Mouse (Mus musculus) mouse embryonic stem cell (cell line): ENCODE measurements around the gene Cela2a.

Experiments
- in situ Hi-C, 2 experiments: fragments of 300-500 bp; cut with MboI; formaldehyde crosslinking; loops; 1 replicate in 1 of 2; 3 replicates in 1 of 2; pipeline ENCODE4 v1.14.3; 2019 to 2020; ENCODE audit warnings: low sequenced_read_pairs in 2 of 2, low pct_unique_long_range_greater_than_20kb in 1 of 2, mixed read lengths in 1 of 2; ENCODE audit not compliant: unreplicated experiment in 1 of 2

Gene Cela2a

DNA sequence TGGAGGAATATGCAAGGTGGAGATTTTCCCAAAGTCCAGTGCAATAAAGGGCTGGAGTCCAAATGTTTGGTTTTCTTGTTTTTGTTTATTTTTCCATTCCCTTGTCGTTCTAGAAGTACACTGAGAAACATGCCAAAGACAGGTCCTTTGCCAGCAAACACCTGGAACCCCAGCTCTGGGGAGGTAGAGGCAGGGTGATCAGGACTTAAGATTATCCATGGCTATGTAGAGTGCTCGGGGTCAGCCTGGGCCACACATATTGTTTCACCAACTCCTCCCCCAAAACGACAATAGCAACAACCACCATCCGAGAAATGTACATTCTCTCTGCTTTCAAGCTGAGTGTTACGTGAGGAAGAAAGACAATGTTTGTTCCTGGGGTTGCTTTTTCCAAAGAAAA lies at the start of gene Cela2a:
Gene Cela2a, minus strand, starts transcription at position 101 of the 400 bp plus-strand sequence.
- in situ Hi-C loops: no loop called here

DNA sequence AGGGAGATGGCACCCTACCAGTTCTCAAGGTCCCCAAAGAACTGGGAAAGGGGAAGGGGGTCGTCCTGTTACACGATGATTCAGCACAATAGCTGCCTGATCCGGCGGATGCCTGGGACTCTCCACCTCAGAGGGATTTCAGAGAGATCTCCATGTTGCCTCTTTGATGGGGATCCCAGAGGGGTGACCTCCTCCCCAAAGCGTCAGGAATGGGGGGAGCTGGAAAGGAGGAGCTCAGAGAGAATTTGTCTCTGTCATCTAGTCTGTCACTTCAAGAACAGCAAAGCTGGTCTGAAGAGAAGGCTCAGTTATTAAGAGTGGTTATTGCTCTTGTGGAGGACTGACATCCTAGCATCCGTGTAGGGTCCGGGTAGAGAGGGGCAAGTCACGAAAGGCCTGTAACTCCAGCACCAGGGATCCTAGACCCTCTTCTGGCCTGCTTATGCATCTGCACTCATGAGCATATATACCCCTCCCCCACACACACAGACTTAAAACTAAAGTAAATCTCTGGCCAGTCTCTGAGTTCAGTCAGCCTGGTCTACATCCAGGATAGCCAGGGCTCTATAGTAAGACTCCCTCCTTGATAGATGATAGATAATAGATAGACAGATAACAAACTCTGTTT lies 49.6 kb upstream of the Cela2a start:
- in situ Hi-C loops: no loop called here

DNA sequence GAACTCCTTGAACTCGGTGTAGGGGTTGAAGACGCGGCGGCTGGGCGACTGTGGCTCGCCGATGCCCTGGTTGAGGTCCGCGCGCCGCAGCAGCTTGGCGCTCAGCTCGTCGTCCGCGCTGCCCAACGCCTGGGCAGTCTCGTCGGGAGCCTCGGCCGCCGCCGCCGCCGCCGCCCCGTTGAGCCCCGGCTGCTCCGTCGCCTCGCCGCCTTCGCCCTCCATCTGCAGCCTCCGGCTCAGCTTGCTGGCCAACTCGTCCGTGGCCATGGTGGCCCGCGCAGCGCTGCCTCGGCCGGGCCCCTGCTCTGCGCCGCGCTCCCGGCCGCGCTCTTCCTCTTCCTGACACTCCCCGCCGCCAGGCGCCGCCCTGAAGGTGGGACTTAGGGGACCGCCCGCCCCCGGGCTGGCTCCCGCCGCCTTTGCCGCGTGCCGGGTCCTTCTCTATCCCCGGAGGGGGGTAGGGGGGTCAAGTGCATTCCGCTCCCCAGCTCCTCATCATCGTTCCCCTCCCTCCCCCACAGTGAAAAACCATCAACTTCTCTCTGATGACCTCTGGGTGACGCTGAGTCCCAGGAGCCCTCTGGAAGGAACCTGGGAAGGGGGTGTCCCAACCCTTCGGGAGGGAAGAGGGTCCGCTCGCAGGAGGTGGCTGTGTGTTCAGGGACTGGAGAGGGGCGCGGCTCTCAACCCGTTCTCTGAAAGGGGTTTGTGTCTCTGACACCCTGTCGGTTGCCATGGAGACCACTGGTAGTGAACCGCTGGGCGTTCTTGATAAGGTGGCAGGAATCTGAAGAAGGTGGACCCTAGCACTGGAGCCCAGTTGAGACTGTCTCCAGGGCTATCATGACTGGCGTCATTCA lies 48.9 kb upstream of the Cela2a start, which contains the start of gene Efhd2:
Gene Efhd2, minus strand, starts transcription at position 320 of the 860 bp plus-strand sequence.
- in situ Hi-C loops: no loop called here

DNA sequence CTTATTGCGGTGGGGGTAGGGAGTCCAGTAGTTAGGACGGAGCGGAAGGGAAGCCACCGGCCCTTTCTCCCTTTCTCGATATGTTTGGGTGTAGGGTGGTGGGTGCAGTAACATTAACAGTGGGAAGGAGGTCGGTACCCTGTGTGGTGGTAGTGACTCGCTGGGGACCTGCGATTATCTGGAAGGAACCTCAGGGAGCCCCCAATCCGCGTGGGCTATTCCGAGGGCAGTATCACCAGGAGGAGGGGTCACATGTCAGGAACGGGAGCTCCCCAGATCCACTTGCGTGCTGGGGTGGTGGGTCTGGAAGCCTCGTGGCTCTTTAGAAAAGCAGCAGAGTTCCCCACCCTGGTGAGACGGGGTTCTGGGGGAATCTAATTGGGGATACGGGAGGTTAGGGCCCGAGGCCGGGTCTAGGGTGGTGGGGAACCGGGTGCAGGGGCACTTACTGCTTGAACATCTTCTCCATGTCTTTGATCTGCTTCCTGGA lies 48.2 kb upstream of the Cela2a start:
- in situ Hi-C loops: no loop called here

DNA sequence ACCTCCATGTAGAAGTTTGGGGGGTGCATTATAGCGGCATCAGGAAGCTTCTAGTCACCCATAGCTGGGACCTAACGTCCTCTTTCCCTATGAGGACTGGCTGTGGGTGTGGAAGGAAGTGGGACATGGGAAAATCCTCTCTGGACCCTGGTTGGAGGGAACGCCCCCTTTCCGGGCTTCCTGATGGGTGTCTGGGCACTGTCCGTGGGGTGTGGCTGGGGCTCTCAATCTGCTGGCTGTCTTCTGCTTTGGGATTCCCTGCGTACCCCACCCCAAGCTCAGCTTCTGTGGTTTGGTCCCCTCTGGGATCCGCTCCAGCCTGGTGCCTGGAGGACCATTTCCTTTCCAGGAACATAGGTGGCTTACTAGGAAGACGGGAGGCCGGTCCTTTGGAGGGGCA lies 47.0 kb upstream of the Cela2a start:
- in situ Hi-C loops: no loop called here

DNA sequence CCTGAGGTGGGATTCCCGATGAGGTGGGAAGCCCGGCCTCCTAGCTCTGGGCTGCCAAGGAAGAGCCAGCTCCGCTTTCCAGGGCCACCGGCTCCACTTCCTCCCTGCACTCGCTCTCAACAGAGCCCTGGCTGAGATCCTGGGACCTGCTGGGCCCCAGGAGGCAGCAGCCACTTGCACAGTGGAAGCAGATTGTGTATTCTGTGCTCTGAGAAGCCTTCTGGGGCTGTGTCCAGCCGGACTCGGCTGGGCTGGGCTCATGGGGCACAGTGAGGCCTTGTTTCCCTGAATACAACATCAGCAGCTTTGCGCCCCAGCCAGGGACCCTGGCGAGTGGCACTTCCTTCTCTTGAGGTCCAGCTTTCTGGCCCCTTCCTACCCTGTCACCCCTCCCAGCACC lies 45.9 kb upstream of the Cela2a start:
- in situ Hi-C loops: no loop called here

DNA sequence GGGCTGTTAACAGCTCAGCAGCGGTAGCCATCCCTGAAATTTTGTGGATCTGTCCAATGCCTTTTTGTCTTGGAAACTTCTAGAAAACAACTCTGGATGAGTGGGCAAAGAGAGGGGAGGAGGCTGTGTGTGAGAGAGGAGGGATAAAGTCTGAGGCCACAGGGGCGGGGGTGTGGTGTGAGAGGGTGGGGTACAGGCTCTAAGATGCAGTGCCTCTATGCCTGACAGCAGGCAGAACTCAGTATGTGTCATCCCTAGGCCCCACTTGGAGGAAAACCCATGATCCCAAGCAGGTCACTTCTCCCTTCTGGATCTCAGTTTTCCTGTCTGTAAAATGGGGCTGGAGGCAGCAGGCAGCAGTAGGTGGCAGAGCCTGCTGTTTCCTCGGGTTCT lies 45.4 kb upstream of the Cela2a start:
- in situ Hi-C loops: no loop called here

DNA sequence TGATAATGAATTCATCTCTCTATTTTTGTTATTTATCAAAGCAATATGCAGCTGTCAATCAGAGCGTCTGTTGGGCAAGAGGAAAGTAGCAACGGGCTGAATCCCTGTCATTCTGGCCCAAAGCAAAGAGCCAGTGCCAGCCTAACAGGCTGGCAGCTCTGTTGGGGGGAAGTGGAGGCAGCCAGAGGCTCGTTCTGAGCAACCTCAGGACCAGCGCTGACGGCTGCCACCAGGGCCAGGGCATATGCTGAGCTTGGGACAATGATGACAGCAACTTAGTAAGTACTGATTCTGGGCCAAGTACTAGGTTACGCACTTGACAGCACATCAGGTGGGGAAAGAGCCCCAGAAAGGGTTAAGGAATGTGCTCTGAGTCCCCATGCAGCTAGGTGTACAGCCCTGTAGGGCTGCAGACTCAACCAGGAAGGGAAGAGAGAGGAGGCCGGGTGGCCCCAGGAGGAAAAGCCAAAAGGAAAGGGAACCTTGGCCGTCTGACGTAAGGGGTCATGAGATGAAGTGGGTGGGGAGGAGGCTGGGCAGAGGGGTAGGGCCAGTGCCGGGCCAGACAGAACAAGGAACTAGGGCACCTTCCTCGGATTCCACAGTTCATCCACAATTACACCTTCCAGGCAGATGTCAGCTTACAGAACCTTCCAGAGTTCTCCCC lies 44.8 kb upstream of the Cela2a start:
- in situ Hi-C loops: no loop called here

DNA sequence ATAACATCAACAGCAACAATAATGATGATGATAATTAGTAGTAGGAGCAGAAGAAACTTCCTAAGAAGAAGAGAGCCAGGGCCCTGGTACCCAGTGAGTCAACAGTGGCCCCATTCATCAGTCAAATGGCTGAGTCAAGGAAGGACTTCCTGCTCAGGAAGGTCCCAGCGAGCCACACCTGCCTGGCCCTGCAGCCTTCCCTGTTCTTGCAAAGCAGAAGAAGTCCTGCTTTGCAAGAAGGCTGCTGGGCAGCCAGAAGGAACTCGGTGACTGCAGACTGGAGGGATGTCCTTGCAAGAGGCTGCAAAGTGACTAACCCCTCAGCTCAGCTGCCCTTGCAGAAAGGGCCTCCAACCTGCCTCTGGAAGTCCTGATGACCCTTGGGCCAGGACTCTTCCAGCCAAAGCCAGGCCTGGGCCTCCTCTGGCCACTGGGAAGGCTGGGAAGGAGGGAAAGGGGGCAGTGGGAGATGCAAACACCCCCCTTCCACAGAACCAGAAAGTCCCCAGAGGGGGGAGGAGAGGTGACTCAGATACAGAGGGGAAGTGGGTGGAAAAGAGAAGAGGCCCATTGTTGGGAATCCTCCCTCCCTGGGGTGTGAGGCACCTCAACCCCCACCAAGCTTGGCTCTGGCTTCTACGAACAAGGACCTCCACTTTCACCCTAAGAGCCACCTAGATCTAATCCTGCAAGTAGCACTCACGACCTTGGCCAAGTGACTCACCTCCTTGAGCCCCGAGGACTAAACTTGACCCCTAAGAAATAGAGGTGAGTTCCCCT lies 43.7 kb upstream of the Cela2a start:
- in situ Hi-C loops: no loop called here

DNA sequence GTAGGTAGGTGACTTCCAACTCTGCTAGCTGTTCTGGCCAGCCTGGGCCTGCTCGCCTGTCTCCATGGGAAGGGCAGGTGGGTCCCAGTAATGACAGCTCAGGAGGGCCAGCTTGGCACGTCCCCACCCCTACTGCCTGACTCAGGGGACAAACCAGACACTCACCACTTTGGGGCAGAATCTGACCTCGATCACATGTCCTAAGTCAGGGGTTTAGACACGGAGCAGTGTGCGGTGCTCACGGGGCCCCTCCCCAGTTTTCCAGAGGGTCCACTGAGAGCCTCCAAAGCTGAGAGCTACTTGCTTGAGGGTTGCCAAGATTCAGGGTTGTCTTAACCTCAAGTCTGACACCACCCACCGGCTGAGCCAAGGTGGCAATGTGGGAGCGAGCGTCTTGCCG lies 42.1 kb upstream of the Cela2a start:
- in situ Hi-C loops: no loop called here

DNA sequence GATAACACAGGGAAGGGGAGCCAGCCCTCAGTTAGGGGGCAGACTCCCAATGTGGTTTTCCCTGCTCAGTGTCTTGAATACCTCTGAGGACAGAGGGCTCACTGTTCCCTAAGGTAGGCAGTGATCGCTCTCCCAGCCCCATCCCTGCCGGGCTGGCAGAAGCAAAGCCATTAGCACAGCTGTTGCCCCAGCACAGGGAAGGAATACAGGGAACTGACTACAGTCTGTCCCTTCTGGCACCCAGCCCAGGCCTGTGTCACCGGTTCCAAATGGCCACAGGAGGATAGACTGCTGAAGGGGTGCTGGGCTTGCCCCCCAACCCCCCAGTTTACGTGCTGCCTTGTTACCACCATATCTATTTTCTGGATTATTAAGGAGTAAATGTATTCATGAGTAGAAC lies 41.5 kb upstream of the Cela2a start:
- in situ Hi-C loops: no loop called here

DNA sequence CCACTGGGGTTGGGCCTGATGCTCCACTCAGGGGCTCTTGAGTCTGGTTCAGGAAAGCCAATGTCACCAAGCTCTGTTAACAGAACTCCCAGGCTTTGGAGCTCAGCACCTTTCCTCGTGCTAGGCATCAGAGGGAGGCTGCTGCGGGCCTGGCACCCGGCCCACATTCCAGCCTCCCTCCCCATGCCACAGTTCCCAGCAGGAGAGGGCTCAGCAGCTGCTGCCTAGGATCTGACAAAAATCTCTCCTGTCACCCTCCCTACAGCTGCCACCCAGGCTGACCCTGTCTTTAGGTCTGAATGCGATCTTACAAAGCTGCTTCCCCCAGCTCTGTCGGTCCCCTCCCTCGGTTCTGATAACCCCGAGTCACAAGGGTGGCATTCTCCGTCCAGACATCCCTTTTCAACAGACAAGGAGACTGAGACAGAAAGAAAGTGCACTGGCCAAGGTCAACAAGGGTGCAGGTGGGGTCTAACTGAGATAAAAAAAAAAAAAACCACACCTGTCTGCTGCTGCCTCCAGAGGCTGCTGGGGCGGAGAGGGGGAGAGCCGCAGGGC lies 41.1 kb upstream of the Cela2a start:
- in situ Hi-C loops: no loop called here

DNA sequence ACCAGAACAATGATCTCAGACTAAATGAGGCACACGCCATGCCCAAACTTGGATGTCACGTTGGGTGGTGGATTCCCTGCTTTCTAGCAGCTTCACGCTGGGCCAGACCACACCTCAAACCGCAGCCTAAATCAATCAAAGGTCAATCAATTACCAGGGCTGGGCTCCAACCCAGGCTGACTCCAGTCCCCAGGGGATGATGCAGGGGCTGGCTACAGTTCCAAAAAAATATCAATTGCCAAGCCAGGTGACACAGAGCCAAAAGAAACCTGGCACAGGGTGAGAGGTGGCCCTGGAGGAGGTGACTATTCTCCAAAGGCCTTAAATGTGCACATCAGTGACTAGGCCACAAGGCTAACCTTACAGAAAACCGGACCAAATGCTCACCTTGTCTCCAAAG lies 39.6 kb upstream of the Cela2a start:
- in situ Hi-C loops: no loop called here

DNA sequence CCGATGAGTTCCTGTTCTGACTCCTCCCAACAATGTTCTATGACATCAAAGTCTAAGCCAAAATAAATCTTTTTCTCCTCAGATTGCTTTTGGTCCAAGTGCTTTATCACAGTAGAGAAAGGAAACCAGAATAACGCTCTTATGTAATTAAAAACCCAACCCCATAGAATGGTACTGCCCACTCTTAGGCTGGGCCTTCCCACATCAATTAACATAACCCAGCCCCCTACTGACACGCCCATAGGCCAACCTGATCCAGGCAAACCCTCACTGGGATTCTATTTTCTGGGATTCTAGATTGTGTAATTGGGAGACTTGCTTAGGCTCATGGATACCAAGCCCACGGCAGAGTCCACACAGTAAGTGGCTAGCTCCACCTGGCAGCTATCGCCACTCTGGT lies 39.0 kb upstream of the Cela2a start:
- in situ Hi-C loops: no loop called here

DNA sequence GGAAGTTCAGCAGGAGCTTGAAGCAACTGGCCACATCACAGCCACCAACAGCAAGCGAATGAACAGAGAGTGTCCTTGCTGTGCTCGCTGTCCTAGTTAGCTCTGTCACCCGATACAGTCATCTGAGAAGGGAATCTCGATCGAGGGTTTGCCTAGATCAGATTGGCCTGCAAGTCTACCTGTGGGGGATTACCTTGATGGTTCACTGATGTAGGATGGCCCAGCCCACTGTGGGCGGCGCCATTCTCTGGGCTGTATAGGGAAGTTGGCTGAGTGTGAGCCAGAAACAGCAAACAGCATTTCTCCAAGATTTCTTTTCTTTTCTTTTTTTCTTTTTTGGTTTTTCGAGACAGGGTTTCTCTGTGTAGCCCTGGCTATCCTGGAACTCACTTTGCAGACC lies 38.5 kb upstream of the Cela2a start:
- in situ Hi-C loops: loop anchor here in 1 of 2 experiments (5.0 kb wide), 1 partner anchor 93 kb away; no protein-coding TSS in a partner anchor

DNA sequence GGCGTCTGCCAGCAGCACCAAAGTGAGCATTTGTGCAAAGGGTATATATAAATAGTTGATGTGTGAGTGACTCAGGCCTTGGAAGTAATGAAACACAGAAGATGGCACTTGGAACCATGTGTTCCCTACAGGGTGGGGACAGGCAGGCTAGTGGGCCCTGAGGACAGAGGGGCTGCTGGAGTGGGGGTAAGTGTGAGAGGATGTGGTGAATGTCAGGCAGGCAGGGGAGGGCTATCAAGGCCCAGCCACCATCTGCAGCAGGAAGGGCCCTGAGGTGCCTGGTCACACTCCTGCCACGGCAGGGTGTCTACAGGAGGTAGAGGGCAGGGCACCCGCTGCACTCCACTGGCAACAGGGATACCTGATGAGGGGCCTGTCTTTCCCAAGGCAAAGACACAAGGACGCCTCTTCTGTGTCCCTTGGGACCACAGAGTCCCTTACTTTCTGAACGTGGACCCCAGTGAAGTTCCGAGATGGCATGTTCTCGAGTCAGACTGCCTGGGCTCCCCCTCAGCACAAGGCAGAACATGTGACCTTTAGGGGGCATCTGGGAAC lies 37.8 kb upstream of the Cela2a start:
- in situ Hi-C loops: loop anchor here in 1 of 2 experiments (5.0 kb wide), 1 partner anchor 93 kb away; no protein-coding TSS in a partner anchor

DNA sequence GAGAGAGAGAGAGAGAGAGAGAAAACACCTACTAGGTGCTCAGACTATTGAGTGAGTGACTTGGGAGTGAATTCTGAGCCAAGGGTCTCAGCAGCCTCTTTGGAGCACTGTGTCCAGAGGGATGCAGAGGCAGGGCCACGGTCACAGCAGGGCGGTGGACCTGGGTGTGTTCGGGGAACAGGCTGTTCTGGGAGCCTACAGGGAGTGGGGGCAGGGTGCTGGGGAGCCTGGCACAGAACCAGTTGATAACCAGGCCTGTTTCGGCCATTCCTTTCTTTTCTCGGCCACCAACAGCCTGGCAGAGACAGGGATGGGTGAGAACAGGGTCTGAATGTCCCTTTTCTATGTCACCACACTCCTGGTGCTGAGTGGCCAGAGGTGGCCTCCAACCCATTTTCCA lies 36.9 kb upstream of the Cela2a start:
- in situ Hi-C loops: loop anchor here in 1 of 2 experiments (5.0 kb wide), 1 partner anchor 94 kb away; no protein-coding TSS in a partner anchor
